Mouse (Mus musculus) limb, embryonic 14.5 days (tissue): ENCODE measurements around the gene Cacna1g. TPM values are rescaled to one million over a fixed set of nuclear protein-coding genes. Genes with fewer than 3 reads are reported as not detected.

Source experiments
- ATAC-seq: fragments of 200-750 bp; cut with Nextera tagmentation; 2 replicates; pipeline ENCODE4 v1.8.0; 2017; ENCODE audit warnings: low read depth, moderate number of reproducible peaks, moderate TSS enrichment; ENCODE audit not compliant: low FRiP score
- DNase-seq: peaks from one replicate; pipeline ENCODE4 v3.0.0-alpha.2; 2015; ENCODE audit warnings: low spot score
- H3K27ac ChIP-seq: fragments of 300-500 bp; sonication (generic); replicated peaks from 2 replicates; pipeline ENCODE4 v1.5.1; 2014; ENCODE audit warnings: low read depth, mild to moderate bottlenecking, low read length, moderate library complexity, mixed read lengths
- H3K27me3 ChIP-seq: fragments of 300-500 bp; sonication (generic); 2 replicates; pipeline ENCODE4 v1.6.1; 2014; ENCODE audit warnings: low read length, mixed read lengths; ENCODE audit not compliant: control insufficient read depth, insufficient read depth
- H3K36me3 ChIP-seq: fragments of 300-500 bp; sonication (generic); 2 replicates; pipeline ENCODE4 v1.6.1; 2014; ENCODE audit warnings: mild to moderate bottlenecking, low read length, moderate library complexity, mixed read lengths; ENCODE audit not compliant: control insufficient read depth, insufficient read depth
- H3K4me1 ChIP-seq: fragments of 300-500 bp; sonication (generic); 2 replicates; pipeline ENCODE4 v1.6.1; 2014; ENCODE audit warnings: antibody characterized with exemption, low read length, mixed read lengths; ENCODE audit not compliant: control insufficient read depth, insufficient read depth
- H3K4me2 ChIP-seq: fragments of 300-500 bp; sonication (generic); replicated peaks from 2 replicates; pipeline ENCODE4 v1.6.1; 2014; ENCODE audit warnings: low read depth, mild to moderate bottlenecking, low read length, moderate library complexity; ENCODE audit not compliant: severe bottlenecking
- H3K4me3 ChIP-seq: fragments of 300-500 bp; sonication (generic); replicated peaks from 2 replicates; pipeline ENCODE4 v1.5.1; 2014; ENCODE audit warnings: low read length
- H3K9ac ChIP-seq: fragments of 300-500 bp; sonication (generic); 2 replicates; pipeline ENCODE4 v1.6.1; 2014; ENCODE audit warnings: mild to moderate bottlenecking, low read depth, low read length, moderate library complexity; ENCODE audit not compliant: severe bottlenecking
- H3K9me3 ChIP-seq: fragments of 300-500 bp; sonication (generic); 2 replicates; pipeline ENCODE4 v1.6.1; 2016; ENCODE audit warnings: low read length; ENCODE audit not compliant: control insufficient read depth
- POLR2A ChIP-seq: fragments of 200-500 bp; IDR thresholded peaks from 2 replicates; pipeline ENCODE4 v1.8.0; 2012; ENCODE audit warnings: inconsistent platforms, mild to moderate bottlenecking, moderate library complexity, borderline replicate concordance; ENCODE audit not compliant: insufficient read depth, insufficient read length; ENCODE audit errors: extremely low read depth
- WGBS: fragments of 180-500 bp; shearing (Covaris S2); extraction: QIAGEN DNeasy Blood & Tissue Kit; methylation state at CpG from one replicate; pipeline ENCODE4 v1.1.7; 2014; 5-methylcytosine and 5-hydroxymethylcytosine counted together
- polyA plus RNA-seq, 2 experiments: library from polyadenylated mRNA; depleted of rRNA in 1 of 2; stranded (reverse) in 1 of 2; unstranded in 1 of 2; fragments of >200 nt; fragmentation: Nextera tagmentation in 1 of 2; extraction: Ambion mirVana in 1 of 2; gene quantifications; 2 replicates each; pipeline versions ENCODE4 v1.2.1 to v1.2.3; 2012 to 2014

Cacna1g gene
- polyA plus RNA-seq, 2 experiments = 49.0 to 449 TPM

DNA sequence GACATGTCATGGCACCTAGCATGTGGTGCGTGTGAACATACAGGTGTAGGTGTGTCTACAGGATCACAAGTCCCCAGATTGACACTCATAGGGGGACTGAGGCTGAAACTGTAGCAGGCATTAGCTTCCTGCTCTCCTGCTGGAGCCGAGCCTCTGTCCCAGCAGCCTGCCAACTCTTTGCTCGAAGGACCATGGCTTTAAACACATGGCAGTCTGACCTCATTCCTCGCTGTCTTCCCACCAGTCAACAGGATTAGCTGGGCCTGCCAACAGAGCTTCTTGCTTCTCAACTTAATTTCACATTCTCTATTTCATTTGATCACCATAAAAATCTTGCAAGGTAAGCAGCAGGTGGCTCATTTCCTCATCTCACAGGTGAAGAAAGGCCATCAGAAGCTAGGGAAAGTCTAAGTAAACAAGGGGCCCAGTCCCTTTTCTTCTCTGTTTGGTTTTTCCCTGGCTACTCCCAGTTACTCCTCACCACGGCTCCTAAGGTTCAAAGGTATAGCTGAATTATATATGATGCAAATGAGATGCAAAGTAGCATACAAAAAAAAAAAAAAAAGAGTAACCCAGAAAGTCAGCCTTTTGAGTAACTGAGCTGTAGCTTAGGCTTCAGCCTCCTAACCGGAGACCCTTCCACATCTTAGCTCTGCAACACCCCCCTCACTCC, 84.1 kb downstream of the Cacna1g start:
- no peak overlapping the region for H3K9ac ChIP-seq
- H3K4me1 ChIP-seq = peaks cover 10% of the 10 kb centered on the region; the same call in 1 of the 2 replicates
- H3K27me3 ChIP-seq = no peaks in the 10 kb centered on the region
- DNase-seq (no peak), ATAC-seq (no peak)
- TF ChIP-seq POLR2A = no peak
- no peaks in the 10 kb centered on the region for H3K36me3 ChIP-seq
- no peaks in the 10 kb centered on the region for H3K9me3 ChIP-seq
- no peak overlapping the region for H3K27ac ChIP-seq
- H3K4me3 ChIP-seq = no peak overlapping the region
- H3K4me2 ChIP-seq = no peak overlapping the region
- 64% methylated on average over 6 of the region's 6 CpGs for WGBS

DNA sequence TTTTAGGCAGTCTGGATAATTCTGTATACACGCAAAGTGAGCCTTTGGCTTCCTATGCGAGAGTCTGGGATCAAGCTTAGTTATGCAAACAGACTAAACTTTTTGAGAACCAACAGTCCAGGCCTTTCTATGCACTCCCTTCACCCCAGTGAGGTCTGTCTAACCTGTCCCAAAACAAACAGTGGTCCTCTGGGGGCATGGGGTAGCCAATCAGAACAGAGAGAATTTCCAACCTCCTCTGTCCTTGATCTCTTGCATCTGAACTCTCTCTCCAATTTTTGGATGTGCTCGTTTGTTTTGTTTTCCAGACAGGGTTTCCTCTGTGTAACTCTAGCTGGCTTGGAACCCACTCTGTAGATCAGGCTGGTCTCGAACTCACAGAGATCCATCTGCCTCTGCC, 85.0 kb downstream of the Cacna1g start:
- Histone ChIP-seq H3K4me2 (no peak overlapping the region), H3K27ac (no peak overlapping the region), H3K9ac (no peak overlapping the region), H3K36me3 (no peaks in the 10 kb centered on the region), H3K4me1 (peaks cover 10% of the 10 kb centered on the region; the same call in 1 of the 2 replicates), H3K27me3 (no peaks in the 10 kb centered on the region), H3K9me3 (no peaks in the 10 kb centered on the region), H3K4me3 (no peak overlapping the region)
- no peak for DNase-seq
- no peak for ATAC-seq
- TF ChIP-seq POLR2A = no peak
- WGBS = 84% methylated on average over 4 of the region's 4 CpGs

DNA sequence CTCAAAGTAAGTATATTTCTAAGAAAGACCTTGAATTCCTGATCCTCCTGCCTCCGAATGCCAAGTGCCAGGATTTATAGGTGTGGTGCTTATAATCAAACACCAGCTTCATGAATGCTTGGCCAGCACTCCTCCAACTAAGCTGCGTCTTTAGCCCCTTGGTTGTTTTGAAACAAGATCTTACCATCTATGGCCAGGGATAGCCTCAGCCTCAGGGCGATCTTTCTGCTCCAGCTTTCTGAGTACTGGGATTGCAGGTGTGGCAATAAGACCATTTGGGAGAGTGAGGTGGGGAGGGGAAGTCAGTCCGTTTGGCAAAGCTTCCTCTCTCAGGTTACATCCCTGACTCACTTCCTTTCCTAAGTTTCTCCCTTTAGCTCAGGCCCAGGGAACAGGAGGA, 86.2 kb downstream of the Cacna1g start:
- ATAC-seq (no peak), DNase-seq (no peak)
- TF ChIP-seq POLR2A = no peak
- no peaks in the 10 kb centered on the region for H3K9me3 ChIP-seq
- 53% methylated on average over 4 of the region's 4 CpGs for WGBS
- H3K27me3 ChIP-seq = no peaks in the 10 kb centered on the region
- H3K4me2 ChIP-seq = no peak overlapping the region
- H3K36me3 ChIP-seq = no peaks in the 10 kb centered on the region
- no peak overlapping the region for H3K9ac ChIP-seq
- H3K27ac ChIP-seq = no peak overlapping the region
- H3K4me3 ChIP-seq = no peak overlapping the region
- peaks cover 10% of the 10 kb centered on the region; the same call in 1 of the 2 replicates for H3K4me1 ChIP-seq

DNA sequence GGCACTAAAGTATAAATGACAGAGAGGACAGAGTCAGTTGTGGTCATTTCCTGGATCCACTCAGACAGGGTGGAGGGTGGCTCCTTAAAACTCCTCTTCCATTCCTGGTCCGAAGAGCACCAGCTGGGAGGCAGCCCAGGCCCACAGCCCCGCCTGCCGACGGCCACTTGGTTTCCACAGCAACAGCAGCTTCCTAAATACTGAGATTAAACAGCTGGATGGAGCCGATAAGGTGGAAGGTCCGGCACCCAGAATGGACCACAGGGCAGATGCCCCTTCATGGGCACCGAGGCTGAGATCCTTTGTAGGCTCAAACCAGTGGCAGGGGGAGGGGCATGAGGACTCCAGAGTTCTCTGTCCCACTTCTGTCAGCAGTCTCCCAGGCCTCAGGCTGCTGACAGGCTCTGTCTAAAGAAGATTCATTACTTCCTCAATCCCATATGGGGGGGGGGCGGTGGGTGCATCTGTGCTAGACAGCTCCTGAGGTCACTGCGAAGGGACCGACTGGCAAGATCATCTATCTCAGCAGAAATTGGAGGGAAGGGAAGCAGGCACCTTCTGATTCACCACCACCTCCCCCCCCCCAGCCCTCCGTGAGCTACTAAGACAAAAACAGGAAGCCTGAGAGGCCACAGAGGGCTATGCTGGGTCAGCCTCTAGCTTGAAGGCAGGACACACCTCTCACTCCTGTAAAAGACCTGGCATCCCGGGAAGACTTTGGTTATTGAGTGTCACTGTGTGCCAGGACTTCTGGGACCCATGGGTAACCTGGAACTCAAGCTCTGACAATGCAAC, 87.8 kb downstream of the Cacna1g start:
- ATAC-seq (no peak), DNase-seq (peak; percentile 22)
- 11% methylated on average over 12 of the region's 12 CpGs for WGBS
- Histone ChIP-seq H3K9me3 (no peaks in the 10 kb centered on the region), H3K4me3 (no peak overlapping the region), H3K9ac (no peak overlapping the region), H3K27ac (no peak overlapping the region), H3K4me1 (peaks cover 7% of the 10 kb centered on the region; the same call in 1 of the 2 replicates), H3K36me3 (no peaks in the 10 kb centered on the region), H3K27me3 (no peaks in the 10 kb centered on the region), H3K4me2 (no peak overlapping the region)
- no peak for TF ChIP-seq POLR2A

DNA sequence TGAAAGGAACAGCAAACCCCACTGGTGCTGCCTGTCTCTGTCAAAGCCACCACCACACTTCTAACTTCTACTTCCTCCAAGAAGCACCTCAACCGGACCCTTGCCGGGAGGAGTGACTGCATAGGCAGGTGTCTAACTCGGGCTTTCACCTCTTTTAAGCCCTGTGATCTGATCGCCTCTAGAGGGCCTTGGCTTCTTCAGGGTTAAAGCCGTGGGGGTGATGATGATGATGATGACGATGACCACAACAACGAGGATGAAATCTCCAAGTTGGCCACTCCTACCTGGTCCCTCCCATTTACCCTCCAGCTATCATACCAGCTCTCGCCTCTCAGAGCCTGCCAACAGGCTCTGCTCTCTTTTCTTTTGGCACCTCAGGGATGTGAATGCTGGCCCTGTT, 94.3 kb downstream of the Cacna1g start:
- Histone ChIP-seq H3K36me3 (no peaks in the 10 kb centered on the region), H3K9me3 (no peaks in the 10 kb centered on the region), H3K9ac (no peak overlapping the region), H3K27ac (no peak overlapping the region), H3K4me1 (no peaks in the 10 kb centered on the region), H3K27me3 (no peaks in the 10 kb centered on the region), H3K4me2 (no peak overlapping the region), H3K4me3 (no peak overlapping the region)
- WGBS = 65% methylated on average over 8 of the region's 8 CpGs
- no peak for TF ChIP-seq POLR2A
- ATAC-seq = no peak
- no peak for DNase-seq
